In the genomic region with DNA sequence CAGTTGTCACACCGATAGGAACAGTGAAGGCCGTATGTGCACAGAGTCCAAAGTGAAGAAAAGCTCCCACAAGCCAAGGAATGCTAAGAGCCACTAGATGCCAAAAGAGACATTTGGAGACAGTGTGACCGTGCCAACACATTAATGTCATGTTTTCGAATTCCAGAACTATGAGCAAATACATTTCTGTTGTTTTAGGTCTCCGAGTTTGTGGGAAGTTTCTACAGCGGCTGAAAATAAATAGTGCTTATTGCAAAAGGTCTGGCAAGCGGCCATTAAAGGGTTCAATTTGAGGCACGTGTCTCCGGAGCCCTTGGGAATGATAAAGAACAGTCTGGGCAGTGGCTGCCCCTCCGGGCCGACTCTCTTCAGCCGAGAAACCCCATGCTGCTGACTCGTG, we compare ENCODE assay signal across 9 mouse cellular contexts. TPM values are rescaled to one million over a fixed set of nuclear protein-coding genes. Genes with fewer than 3 reads are reported as not detected.
DNase-seq lines count a peak whose midpoint lies in the region; ATAC-seq and TF ChIP-seq lines count a peak whose summit lies in the region.
"Had no signal": no experiment of that assay in that cellular context is flagged by ENCODE, and none has a peak within 500 bp of the region (broad histone marks: within the 10 kb centered on the region; RNA-seq: fewer than 3 reads in every experiment).

No protein-coding gene starts in this region.

- TF ChIP-seq CTCF in thymus, adult 2 months (IDR thresholded peaks at IDR 0.05; ENCODE audit: borderline replicate concordance, control insufficient read depth, extremely low read depth, insufficient read depth, low read length, poor library complexity) = no peak

- DNase-seq in cerebellum, postnatal 10 days = peak; percentile 6
- DNase-seq in cerebellum, postnatal 25 days = no peak
- peak; percentile 82 for DNase-seq in adipocyte (ENCODE audit: low spot score)
- DNase-seq in heart, adult 9 months (ENCODE audit: low spot score in 2 of 2) = peak; percentile 63 to 72
- peak; percentile 28 to 35 for DNase-seq in kidney, postnatal 36 days
- no peak for DNase-seq in thymus, adult 2 months
- DNase-seq in right cerebral cortex, adult 18-20 months = no peak

- no peaks in the 10 kb centered on the region for H3K4me1 ChIP-seq in thymus, adult 2 months (replicated peaks; ENCODE audit: control insufficient read depth, insufficient read depth, low read length)

- no peak overlapping the region for H3K27ac ChIP-seq in thymus, adult 2 months (ENCODE audit: control insufficient read depth, insufficient read depth, low read length)
- H3K27ac ChIP-seq: embryonic facial prominence, embryonic 13.5 days had no signal

- WGBS in thymus, adult 2 months = 94% methylated on average over 13 of the region's 13 CpGs

- H3K27me3 ChIP-seq in thymus, adult 2 months (ENCODE audit: control insufficient read depth, insufficient read depth, low read length) = no peaks in the 10 kb centered on the region
- H3K27me3 ChIP-seq: embryonic facial prominence, embryonic 13.5 days had no signal

- no peak overlapping the region for H3K4me3 ChIP-seq in thymus, adult 2 months (ENCODE audit: control insufficient read depth, insufficient read depth, low read length)
- H3K4me3 ChIP-seq: embryonic facial prominence, embryonic 13.5 days had no signal

- H3K36me3 ChIP-seq in thymus, adult 2 months (ENCODE audit: control insufficient read depth, insufficient read depth, low read length) = no peaks in the 10 kb centered on the region
- H3K36me3 ChIP-seq: embryonic facial prominence, embryonic 13.5 days had no signal

- ATAC-seq in activated CD4-positive, CD25-positive, alpha-beta regulatory T cell, adult 4 months = no peak

- TF ChIP-seq POLR2A in thymus, adult 2 months (IDR thresholded peaks at IDR 0.05; ENCODE audit: control insufficient read depth, extremely low read depth, insufficient read depth, low read length, poor library complexity) = no peak

RNA-seq across cellular contexts. Expression of a gene that starts 37.9 kb away (rescaled TPM):
- 12.9 and 13.1 TPM in 2 replicates for polyA plus RNA-seq in thymus, adult 2 months (2012; rRNA removed)
- polyA plus RNA-seq in activated CD4-positive, CD25-positive, alpha-beta regulatory T cell, adult 4 months (2017; shearing (Covaris generic)) = 1 to 10 TPM; 5.8 to 8.0 TPM

Comparison
In these comparisons a context has a peak if more than half of its experiments do, and no peak if none do; other contexts are left out.
1. DNase-seq: peak in cerebellum, postnatal 10 days (2 of 2), adipocyte (single experiment), heart, adult 9 months (2 of 2) and kidney, postnatal 36 days (2 of 2); none in cerebellum, postnatal 25 days (0 of 2), thymus, adult 2 months (single experiment) and right cerebral cortex, adult 18-20 months (single experiment).